Mouse (Mus musculus): Measurements from ENCODE around the gene Rfng. TPM values are rescaled to one million over a fixed set of nuclear protein-coding genes. Genes with fewer than 3 reads are reported as not detected.

Rfng gene
- total and polyA plus RNA-seq, 2 experiments = 3.1 to 25.1 TPM

DNA sequence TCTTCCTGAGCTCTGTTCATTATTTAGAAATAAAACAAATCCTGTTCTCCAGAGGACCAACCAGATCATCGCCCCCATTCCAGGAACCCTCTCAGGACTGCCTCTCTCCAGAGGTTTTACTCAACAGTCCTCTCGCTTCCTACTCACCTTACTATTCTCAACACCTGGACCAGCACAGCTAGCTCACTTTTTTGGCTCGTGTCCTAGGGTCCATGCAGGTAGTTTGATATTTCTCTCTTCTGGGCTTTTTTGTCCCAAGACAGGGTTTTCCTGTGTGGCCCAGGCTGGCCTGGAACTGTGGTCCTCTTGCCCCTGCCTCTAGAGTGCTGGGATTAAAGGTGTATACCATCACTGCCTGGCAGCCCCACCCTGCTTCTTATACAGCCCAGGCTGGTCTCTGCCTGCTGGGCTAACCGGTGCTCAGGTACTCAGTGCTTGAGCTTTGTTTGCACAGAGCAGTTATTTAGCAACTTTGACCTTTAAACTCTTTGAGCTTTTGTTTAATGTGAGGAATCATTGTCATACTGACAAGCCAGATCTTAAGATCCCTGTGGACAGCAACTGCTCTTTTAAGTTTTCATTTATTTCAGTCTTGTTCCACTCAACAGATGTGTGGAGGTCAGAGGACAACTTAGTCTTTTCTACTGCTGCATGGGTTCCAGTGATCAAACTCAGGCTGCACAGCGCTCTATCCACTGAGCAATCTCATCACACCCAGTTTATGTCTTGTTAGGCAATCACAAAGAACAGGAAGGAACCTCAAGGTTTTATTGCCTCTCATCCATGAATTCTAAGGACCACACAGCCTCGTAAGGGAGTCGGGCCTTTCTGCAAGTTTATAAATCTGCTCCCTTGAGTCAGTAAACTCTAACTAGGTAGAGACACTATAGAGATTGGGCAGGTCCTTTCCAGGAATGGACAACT lies 21.6 kb upstream of the Rfng start:
- H3K27ac ChIP-seq (replicated peaks; ENCODE audit: insufficient read depth, low read depth, low read length) = 0 out of 2 replicates have a peak overlapping the region, but pooled peaks have one; percentile 1
- peaks cover 31% of the 10 kb centered on the region for H3K36me3 ChIP-seq (ENCODE audit: control insufficient read depth, insufficient read depth, low read length)
- H3K79me2 ChIP-seq (ENCODE audit: control insufficient read depth, insufficient read depth, low read length) = no peaks in the 10 kb centered on the region
- peaks cover 2% of the 10 kb centered on the region; the same call in 1 of the 2 replicates for H3K4me1 ChIP-seq (ENCODE audit: control insufficient read depth, insufficient read depth, low read length)
- no peaks in the 10 kb centered on the region for H3K27me3 ChIP-seq (ENCODE audit: control insufficient read depth, insufficient read depth, low read length)
- TF ChIP-seq CTCF (IDR thresholded peaks at IDR 0.05; ENCODE audit: low read depth, low read length) (no peak), POLR2A (IDR thresholded peaks at IDR 0.05; ENCODE audit: extremely low read depth, insufficient read depth, low read length) (no peak)
- no peak overlapping the region for H3K9ac ChIP-seq (ENCODE audit: low read depth, low read length)
- no peak overlapping the region for H3K4me3 ChIP-seq (ENCODE audit: insufficient read depth, low read depth, low read length)
- 70% methylated on average over 7 of the region's 7 CpGs for WGBS
- DNase-seq (ENCODE audit: extremely low read depth, low read depth, low spot score) = peak; percentile 82

DNA sequence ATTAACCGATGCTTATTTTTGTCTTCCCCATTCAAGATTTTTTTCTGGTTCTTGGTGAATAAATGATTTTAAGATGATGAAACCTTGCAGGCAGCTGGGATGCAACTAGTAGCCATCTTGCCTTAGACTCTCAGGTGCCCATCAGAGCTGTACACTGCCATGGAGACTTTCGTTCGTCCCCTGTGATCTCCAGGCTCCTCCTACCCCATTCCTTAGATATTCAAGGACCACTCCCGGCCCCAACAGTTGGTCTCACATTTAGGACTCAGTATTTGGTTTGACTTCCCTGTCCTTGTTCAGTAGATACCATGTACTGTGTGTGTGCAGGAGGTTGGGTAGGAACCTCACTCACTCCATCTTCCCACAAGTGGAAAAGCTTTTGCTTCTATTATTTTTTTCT lies 20.8 kb upstream of the Rfng start:
- H3K4me3 ChIP-seq (ENCODE audit: insufficient read depth, low read depth, low read length) = no peak overlapping the region
- no peaks in the 10 kb centered on the region for H3K79me2 ChIP-seq (ENCODE audit: control insufficient read depth, insufficient read depth, low read length)
- no peaks in the 10 kb centered on the region for H3K27me3 ChIP-seq (ENCODE audit: control insufficient read depth, insufficient read depth, low read length)
- no peak overlapping the region for H3K27ac ChIP-seq (replicated peaks; ENCODE audit: insufficient read depth, low read depth, low read length)
- WGBS = 55% methylated on average over 4 of the region's 4 CpGs
- DNase-seq (ENCODE audit: extremely low read depth, low read depth, low spot score) = no peak
- peaks cover 5% of the 10 kb centered on the region; the same call in 1 of the 2 replicates for H3K4me1 ChIP-seq (ENCODE audit: control insufficient read depth, insufficient read depth, low read length)
- peaks cover 23% of the 10 kb centered on the region for H3K36me3 ChIP-seq (ENCODE audit: control insufficient read depth, insufficient read depth, low read length)
- H3K9ac ChIP-seq (ENCODE audit: low read depth, low read length) = no peak overlapping the region
- TF ChIP-seq POLR2A (IDR thresholded peaks at IDR 0.05; ENCODE audit: extremely low read depth, insufficient read depth, low read length) (no peak), CTCF (IDR thresholded peaks at IDR 0.05; ENCODE audit: low read depth, low read length) (no peak)

DNA sequence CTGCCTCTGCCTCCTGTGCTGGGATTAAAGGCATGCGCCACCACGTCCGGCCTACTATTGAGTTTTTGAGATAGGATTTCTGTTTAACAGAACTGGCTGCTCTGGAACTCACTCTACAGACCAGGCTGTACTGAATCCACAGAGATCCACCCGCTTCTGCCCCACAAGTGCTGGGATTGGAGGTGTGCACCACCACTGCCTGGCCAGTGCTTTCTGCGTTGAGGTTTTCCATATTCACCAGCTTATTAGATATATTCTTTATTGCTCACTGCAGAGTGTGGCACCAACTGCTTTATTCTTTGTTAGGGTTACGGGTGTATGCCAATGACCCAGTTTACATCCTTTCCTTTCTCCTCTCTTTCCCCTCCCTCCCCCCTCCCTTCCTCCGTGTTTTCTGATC lies 20.3 kb upstream of the Rfng start:
- Histone ChIP-seq H3K4me3 (ENCODE audit: insufficient read depth, low read depth, low read length) (no peak overlapping the region), H3K27ac (replicated peaks; ENCODE audit: insufficient read depth, low read depth, low read length) (no peak overlapping the region), H3K79me2 (ENCODE audit: control insufficient read depth, insufficient read depth, low read length) (no peaks in the 10 kb centered on the region), H3K27me3 (ENCODE audit: control insufficient read depth, insufficient read depth, low read length) (no peaks in the 10 kb centered on the region), H3K9ac (ENCODE audit: low read depth, low read length) (no peak overlapping the region), H3K36me3 (ENCODE audit: control insufficient read depth, insufficient read depth, low read length) (peaks cover 20% of the 10 kb centered on the region), H3K4me1 (ENCODE audit: control insufficient read depth, insufficient read depth, low read length) (peaks cover 6% of the 10 kb centered on the region; the same call in 1 of the 2 replicates)
- DNase-seq (ENCODE audit: extremely low read depth, low read depth, low spot score) = peak; percentile 58
- WGBS = 38% methylated on average over 7 of the region's 7 CpGs
- TF ChIP-seq POLR2A (IDR thresholded peaks at IDR 0.05; ENCODE audit: extremely low read depth, insufficient read depth, low read length) = no peak
- TF ChIP-seq CTCF (IDR thresholded peaks at IDR 0.05; ENCODE audit: low read depth, low read length) = no peak

DNA sequence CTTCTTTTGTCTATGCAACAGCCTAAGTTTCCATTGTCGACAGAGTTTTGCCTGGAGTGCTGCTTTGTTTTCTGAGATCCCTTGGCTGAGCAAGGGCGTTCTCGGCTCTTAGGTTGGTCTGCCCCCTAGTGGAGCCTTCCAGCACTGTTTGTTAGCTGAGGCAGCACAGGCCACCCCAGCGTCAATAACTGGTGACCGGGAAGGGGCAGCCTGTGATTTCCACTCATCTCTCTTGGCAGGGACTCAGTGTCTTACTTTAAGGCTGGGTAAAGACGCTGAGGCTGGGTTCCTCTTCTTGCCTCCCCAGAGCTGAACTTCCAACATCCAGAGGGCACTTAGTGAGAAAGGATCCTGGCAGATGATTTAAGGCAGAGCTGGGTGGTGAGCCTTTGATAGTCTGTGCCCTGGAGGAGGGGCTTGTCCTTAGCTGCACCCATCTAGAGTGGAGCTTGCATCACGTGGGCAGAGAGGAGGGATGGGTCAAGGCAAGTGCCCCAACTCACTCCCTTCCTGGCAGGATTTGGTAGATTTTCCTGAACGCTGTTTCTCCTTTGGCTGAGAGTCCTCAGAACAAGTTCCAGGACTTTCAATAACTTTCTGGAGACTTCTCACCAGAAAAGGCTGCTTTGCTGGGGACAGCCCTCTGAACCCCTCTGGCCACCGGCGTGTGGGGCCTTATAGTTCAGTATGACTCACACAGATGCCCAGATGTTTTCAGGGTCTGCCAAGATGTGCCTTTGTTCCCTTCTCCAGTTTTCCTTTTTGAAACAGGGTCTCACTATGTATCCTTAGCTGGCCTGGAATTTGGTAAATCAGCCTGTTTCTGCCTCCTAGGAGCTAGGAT lies 16.3 kb upstream of the Rfng start:
- no peak overlapping the region; the same call in 1 of the 2 replicates for H3K9ac ChIP-seq (ENCODE audit: low read depth, low read length)
- TF ChIP-seq CTCF (IDR thresholded peaks at IDR 0.05; ENCODE audit: low read depth, low read length) = peak; percentile 97
- TF ChIP-seq POLR2A (IDR thresholded peaks at IDR 0.05; ENCODE audit: extremely low read depth, insufficient read depth, low read length) = no peak
- peaks cover 8% of the 10 kb centered on the region for H3K79me2 ChIP-seq (ENCODE audit: control insufficient read depth, insufficient read depth, low read length)
- H3K27me3 ChIP-seq (ENCODE audit: control insufficient read depth, insufficient read depth, low read length) = no peaks in the 10 kb centered on the region
- H3K27ac ChIP-seq (replicated peaks; ENCODE audit: insufficient read depth, low read depth, low read length) = peak overlapping the region; percentile 64
- H3K36me3 ChIP-seq (ENCODE audit: control insufficient read depth, insufficient read depth, low read length) = no peaks in the 10 kb centered on the region; the same call in 1 of the 2 replicates
- H3K4me1 ChIP-seq (ENCODE audit: control insufficient read depth, insufficient read depth, low read length) = peaks cover 10% of the 10 kb centered on the region
- 6% methylated on average over 10 of the region's 10 CpGs for WGBS
- DNase-seq (ENCODE audit: extremely low read depth, low read depth, low spot score) = peak; percentile 92
- no peak overlapping the region for H3K4me3 ChIP-seq (ENCODE audit: insufficient read depth, low read depth, low read length)

DNA sequence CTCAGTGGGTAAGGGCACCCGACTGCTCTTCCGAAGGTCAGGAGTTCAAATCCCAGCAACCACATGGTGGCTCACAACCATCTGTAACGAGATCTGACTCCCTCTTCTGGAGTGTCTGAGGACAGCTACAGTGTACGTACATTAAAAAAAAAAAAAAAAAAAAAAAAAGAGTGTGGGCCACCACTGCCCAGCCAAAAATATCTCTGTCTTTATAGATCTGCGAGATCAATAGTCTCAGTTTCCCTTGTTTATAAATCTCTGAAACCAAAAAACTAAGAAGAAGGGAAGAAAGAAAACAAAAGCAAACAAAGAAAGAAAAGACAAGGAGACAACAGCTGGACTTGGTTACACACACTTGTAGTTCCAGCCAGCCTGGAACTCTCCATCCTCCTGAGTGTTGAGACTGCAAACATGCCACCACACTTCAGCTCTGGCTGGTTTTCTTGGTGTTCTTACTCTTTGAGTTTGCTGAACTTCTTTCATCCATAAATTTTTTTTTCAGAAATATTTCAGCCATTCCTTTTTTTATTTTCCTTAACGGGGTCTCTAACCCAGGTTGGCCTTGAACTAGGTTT lies 15.4 kb upstream of the Rfng start:
- no peak for DNase-seq (ENCODE audit: extremely low read depth, low read depth, low spot score)
- Histone ChIP-seq H3K27ac (replicated peaks; ENCODE audit: insufficient read depth, low read depth, low read length) (no peak overlapping the region), H3K4me3 (ENCODE audit: insufficient read depth, low read depth, low read length) (no peak overlapping the region), H3K9ac (ENCODE audit: low read depth, low read length) (no peak overlapping the region), H3K79me2 (ENCODE audit: control insufficient read depth, insufficient read depth, low read length) (peaks cover 13% of the 10 kb centered on the region), H3K36me3 (ENCODE audit: control insufficient read depth, insufficient read depth, low read length) (no peaks in the 10 kb centered on the region), H3K27me3 (ENCODE audit: control insufficient read depth, insufficient read depth, low read length) (no peaks in the 10 kb centered on the region), H3K4me1 (ENCODE audit: control insufficient read depth, insufficient read depth, low read length) (peaks cover 15% of the 10 kb centered on the region)
- TF ChIP-seq POLR2A (IDR thresholded peaks at IDR 0.05; ENCODE audit: extremely low read depth, insufficient read depth, low read length) = no peak
- no peak for TF ChIP-seq CTCF (IDR thresholded peaks at IDR 0.05; ENCODE audit: low read depth, low read length)
- WGBS = 56% methylated on average over 6 of the region's 6 CpGs

Data from liver, adult 2 months (tissue).